Mouse (Mus musculus): Measurements from ENCODE around the gene Gng3.

Gene Gng3

GRCm38 (mm10) chr19:8803879-8804660, 34.9 kb downstream of the Gng3 start:
- no peak for DNase-seq (ENCODE audit: low read depth)

- no peak for DNase-seq (ENCODE audit: low read depth)
These were observed 35.7 kb downstream of the Gng3 start for GRCm38 (mm10) chr19:8803204-8803780.

- peak; percentile 99 for DNase-seq (ENCODE audit: low read depth)
These were observed 36.7 kb downstream of the Gng3 start, which contains the start of gene Zbtb3 for GRCm38 (mm10) chr19:8802130-8802821. Gene Zbtb3 (plus strand): TSS chr19:8802555.

DNA sequence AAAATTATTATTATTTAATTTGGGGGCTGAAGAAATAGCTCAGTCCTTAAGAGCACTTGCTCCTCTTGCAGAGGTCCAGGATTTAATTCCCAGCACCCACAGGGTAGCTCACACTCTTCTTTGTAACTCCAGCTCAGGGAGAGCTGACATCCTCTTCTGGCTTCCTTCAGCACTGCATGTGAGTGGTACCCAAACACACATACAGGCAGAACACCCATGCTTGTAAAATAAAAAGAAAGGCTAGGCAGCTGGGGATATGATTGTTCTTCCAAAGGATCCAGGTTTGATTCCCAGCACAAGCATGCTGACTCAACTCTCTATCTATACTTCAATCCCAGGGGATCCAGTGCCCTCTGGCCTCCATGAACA, 40.1 kb downstream of the Gng3 start:
- DNase-seq (ENCODE audit: low read depth) = no peak

GRCm38 (mm10) chr19:8798264-8798946, 40.6 kb downstream of the Gng3 start, which contains the start of gene Polr2g:
Gene Polr2g (minus strand): TSS chr19:8798577.
- peak; percentile 88 for DNase-seq (ENCODE audit: low read depth)

GRCm38 (mm10) chr19:8790171-8790570, 48.8 kb downstream of the Gng3 start:
- DNase-seq (ENCODE audit: low read depth) = no peak

- DNase-seq (ENCODE audit: low read depth) = no peak
These were observed 49.8 kb downstream of the Gng3 start for GRCm38 (mm10) chr19:8789171-8789570.

DNA sequence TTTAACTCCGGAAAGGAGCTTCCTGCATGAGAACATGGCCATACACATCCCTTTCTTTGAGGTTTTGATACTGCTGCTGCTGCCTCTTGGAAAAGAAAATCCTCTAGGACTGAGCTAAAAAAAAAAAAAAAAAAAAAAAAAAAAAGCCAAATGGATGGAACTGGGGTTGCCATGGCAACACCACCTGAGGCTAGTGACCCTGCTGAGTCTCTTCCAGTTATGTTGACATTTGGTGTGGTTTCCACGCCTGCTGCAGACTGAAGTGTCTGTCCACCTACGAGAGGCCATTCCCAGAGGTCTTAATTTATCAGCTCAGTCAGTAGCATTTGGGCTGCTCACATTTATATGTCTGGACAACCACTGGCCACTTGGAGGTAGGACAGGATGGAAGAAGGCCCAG, 50.5 kb downstream of the Gng3 start:
- DNase-seq (ENCODE audit: low read depth) = no peak
